Mouse (Mus musculus) erythroblast, adult 5-6 weeks (primary cell): ENCODE results near the gene Frmpd2. TPM values are rescaled to one million over a fixed set of nuclear protein-coding genes. Genes with fewer than 3 reads are reported as not detected.

ENCODE experiments used
- ATAC-seq: replicated peaks from 2 replicates; pipeline ENCODE4 v1.8.0; 2016; ENCODE audit warnings: moderate number of reproducible peaks, mild to moderate bottlenecking, moderate TSS enrichment, inconsistent platforms; ENCODE audit not compliant: poor library complexity, low FRiP score, severe bottlenecking
- total RNA-seq, 2 experiments: library from RNA; stranded (forward) in 1 of 2; stranded (reverse) in 1 of 2; fragments of 150-400 nt in 1 of 2; fragments of 200-764, 138-1000 nt in 1 of 2; gene quantifications; 2 replicates each; pipeline versions ENCODE4 v1.2.3 to v1.2.4; 2015 to 2017; ENCODE audit warnings: low replicate concordance in 2 of 2

The Frmpd2 gene
- total RNA-seq, 2 experiments from 2014 or later: not detected

DNA sequence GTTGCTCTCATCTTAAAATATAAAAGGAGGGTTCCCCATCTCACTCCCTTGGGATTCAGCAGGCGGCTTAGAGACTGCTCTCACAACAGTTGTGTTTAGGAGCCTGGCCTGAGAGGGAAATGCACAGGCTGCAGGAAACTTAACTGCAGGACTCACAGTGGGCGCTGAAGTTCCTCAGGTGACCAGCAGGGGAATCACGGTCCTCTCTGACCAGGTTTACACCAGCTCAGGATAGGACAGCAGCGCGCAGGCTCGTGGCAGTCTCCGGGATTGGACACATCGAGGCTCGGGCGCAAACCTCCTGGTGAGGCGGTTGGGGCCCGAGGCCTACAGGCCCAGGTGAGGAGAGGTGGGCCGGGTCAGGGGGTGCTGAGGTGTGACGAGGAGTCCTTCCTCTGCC lies 117.5 kb downstream of the Frmpd2 start, which contains the start of gene Ptpn20:
TSS of gene Ptpn20 (plus strand) at position 257 of the 400 bp plus-strand sequence.
- ATAC-seq: no peak

DNA sequence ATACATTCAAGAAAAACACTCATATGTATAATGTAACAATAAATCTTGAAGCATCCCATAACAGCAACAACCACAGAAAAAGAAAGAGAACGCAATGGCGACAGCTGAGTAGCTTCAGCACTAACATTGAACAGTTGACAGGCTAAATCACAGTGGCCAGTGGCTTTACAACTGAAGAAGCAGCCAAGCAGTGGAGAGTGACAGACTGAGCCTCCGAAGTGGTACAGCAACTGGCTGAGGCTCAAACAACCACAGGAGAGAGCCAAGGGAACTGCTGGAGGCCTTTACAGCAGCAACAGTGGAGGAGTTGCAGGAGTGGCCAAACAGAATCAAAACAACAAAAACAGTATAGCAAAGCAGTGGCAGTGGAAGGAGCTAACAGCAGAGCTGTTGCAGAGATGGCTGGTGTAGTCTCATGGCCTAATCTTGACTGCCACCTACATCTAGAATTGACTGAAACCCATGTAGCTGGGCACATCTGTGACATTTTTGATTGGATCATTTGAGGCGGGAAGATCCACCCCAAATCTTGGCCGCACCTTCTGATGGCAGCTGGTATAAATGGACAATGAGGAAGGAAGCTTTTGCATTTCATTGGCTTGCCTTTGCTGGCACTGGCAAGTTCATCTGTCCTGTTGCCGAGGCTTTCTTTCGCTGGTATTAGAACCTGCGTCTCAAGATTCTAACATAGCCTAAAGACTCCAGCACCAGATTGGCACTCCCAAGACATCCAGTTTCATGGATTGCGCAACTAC lies 127.1 kb downstream of the Frmpd2 start:
- ATAC-seq: no peak

DNA sequence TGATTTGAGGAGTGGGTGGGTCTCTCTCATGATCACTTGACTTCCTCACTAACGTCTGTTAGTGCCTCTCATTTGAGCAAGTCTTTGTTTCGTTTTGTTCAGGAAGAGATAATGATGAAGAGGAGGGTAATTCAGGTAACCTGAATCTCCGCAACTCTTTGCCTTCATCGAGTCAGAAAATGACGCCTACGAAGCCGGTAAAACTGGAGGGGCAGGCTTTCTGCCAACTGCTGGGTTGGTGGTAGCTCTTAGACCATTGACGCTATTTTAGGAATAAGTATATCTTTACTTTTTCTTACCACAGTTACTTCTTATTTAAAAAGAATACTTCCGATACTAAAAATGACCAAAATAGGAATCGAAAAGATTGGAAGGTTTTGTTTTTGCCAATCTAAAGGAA lies 135.9 kb downstream of the Frmpd2 start:
- no peak for ATAC-seq

Other genes starting within 250 kb of the Frmpd2 start
- 4.8 and 9.2 TPM in 2 replicates for gene Mapk8, start 24.5 kb upstream of the Frmpd2 start, total RNA-seq (2015; ENCODE audit: low replicate concordance)
- gene Mapk8, start 24.5 kb upstream of the Frmpd2 start, total RNA-seq (2017; ENCODE audit: low replicate concordance): 9.2 and 23.0 TPM in 2 replicates
- gene Ptpn20, start 117.5 kb downstream of the Frmpd2 start, total RNA-seq (2015; ENCODE audit: low replicate concordance): not detected in 2 replicates
- gene Ptpn20, start 117.5 kb downstream of the Frmpd2 start, total RNA-seq (2017; ENCODE audit: low replicate concordance): 0.28 and 0.94 TPM in 2 replicates